Mouse (Mus musculus) CH12F3 (cell line): ENCODE results near the gene Fate1.
"Not testable (repeated sequence)": the region's sequence is repeated elsewhere in the genome, so short reads cannot be mapped to it uniquely, and the experiment has no call there.

Source experiments
- in situ Hi-C: fragments of 300-500 bp; cut with MboI; formaldehyde crosslinking; loops from 2 replicates; pipeline ENCODE4 v1.14.3; 2020; ENCODE audit warnings: low sequenced_read_pairs

The Fate1 gene

GRCm38 (mm10) chrX:71972686-71973085, at the start of gene Fate1:
Gene Fate1 (plus strand): TSS chrX:71972986.
- in situ Hi-C loops, result no loop called here

DNA sequence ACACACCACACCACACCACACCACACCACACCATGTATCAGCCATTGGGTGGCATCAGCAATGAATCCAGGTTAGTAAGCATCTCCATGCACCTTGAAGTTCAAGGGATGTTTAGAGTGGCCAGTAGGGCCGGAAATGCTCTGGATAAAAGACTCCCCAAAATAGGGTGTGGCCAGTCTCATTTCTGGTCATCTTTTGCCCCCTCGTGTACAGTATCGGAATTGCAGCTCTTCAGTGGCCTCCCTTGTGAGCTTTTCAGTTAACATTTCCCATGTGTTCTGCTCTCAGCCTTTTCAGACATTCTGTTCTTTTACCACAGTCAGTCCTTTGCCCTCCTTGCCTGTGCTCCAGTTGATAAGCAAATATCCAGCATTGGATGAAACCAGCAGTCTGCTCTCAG, 26.2 kb upstream of the Fate1 start:
- in situ Hi-C loops, result loop anchor here (5.0 kb wide), 1 partner anchor 299 kb away; no protein-coding TSS in a partner anchor

GRCm38 (mm10) chrX:71958366-71958765, 14.4 kb upstream of the Fate1 start:
- in situ Hi-C loops, result no loop called here

DNA sequence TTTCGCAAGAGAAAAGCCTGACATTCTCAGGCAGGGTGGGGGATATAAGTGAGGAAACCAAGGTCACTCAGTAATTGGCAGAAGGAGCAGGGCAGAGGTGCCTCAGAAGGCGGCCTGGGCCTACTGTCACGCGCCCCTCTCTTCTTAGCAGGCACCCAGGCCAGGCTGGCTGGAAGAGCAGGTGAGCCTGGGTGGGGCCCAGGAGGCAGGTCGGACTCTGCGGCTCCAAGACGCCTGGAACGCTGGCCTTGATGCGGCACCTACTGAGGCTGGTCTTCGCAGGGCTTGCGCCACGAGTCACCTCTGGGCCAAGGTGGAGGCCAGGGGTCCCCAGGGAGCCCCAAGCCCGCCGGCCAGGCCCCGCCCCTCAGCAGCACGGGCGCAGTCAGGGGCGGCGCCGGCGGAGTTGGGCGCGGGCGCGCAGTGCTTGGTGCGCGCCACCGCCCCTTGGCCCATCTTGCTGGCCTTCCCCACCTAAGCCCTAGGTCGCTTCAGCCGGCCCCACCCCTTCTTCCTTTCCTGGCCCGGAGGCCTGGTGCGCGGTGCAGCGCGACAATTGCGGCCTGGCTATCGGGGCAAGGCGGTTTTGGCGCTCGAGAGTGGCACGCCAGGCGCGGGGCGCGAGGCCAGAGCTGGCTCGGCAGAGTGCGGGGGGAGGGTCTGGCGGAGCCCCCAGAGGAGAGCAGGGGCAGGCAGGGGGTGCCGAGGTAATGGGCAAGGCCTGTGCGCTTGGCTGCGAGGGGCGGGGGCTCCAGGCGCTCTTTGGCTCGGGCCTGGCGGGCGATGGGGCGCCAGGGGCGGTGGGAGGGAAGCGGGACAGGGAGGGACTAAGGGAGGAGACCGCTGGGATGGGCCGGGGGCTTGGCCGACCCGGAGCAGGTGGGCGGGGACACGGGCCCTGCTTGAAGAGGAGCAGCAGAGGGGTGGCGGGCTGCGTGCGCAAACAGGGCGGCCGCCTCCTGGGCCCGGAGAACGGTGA, 10.4 kb upstream of the Fate1 start, which contains the start of gene Prrg3:
Gene Prrg3, plus strand, starts transcription at position 552 of the 979 bp plus-strand sequence.
- in situ Hi-C loops, result no loop called here

- in situ Hi-C loops, result no loop called here
These were observed 9.4 kb upstream of the Fate1 start for GRCm38 (mm10) chrX:71963275-71963912.

GRCm38 (mm10) chrX:71968216-71968615, 4.6 kb upstream of the Fate1 start:
- in situ Hi-C loops, result no loop called here

DNA sequence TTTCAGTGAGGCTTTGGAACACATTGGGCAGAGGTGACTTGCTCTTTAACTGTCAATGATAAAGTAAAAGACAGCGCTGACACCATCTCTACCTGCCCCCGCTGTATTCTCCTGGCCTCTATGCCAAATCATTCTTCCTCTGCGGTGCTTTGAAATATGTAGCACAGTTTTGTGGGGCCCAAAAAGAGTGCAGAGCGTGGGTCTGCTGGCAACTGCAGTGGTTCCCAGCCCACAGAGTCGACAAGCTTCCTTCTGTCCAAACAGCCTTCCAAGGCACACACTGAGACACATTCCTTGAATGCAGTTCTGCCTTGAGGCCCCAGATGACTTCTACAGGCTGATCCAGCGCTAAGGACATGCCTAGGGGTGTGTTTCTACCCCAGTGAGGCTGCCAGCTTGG, 4.0 kb upstream of the Fate1 start:
- in situ Hi-C loops, result no loop called here

DNA sequence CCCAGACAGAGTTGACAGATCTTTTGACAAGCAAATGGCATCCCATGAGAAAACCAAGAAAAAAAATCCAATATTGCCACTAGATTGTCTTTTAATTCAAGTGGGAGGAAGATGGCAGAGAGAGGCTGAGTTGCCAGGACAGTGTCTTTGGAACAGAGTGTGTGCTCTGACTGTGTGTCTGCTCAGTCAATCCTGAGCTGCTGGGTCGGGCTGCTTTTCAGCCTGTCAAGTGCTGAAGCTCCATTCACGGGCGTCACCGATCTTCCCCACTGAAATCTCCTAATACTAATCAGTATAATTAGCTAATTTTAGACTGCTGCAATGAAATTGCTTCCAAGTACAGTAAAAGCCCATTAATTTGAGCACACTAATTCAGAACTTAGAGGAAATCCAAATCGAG, 1.5 kb upstream of the Fate1 start:
- in situ Hi-C loops, result no loop called here

GRCm38 (mm10) chrX:71977681-71978080, 4.9 kb downstream of the Fate1 start:
- in situ Hi-C loops, result not testable (repeated sequence)

- in situ Hi-C loops, result no loop called here
These were observed 7.7 kb downstream of the Fate1 start for GRCm38 (mm10) chrX:71980443-71980842.

- in situ Hi-C loops, result no loop called here
These were observed 8.5 kb downstream of the Fate1 start for GRCm38 (mm10) chrX:71981322-71981721.

DNA sequence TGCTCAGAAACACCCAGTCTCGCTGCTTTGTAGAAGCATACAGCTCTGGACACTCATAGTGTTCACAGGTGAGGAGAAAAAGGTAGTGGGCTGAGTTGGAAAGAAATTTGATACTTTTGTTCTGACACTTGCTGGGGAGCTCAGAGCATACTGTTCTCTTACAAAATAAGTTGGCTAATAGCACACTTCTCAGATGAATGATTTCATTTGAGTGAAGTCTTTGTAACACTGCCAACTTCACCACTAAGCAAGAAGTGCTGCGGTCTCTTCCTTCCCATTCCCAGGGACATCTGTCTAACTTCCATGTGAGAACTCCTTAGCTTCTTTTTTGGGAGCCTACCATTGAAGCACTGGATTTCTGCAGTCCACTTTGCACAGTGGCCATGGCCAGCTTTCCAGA, 10.4 kb downstream of the Fate1 start:
- in situ Hi-C loops, result no loop called here

GRCm38 (mm10) chrX:71983775-71984174, 11.0 kb downstream of the Fate1 start:
- in situ Hi-C loops, result no loop called here

DNA sequence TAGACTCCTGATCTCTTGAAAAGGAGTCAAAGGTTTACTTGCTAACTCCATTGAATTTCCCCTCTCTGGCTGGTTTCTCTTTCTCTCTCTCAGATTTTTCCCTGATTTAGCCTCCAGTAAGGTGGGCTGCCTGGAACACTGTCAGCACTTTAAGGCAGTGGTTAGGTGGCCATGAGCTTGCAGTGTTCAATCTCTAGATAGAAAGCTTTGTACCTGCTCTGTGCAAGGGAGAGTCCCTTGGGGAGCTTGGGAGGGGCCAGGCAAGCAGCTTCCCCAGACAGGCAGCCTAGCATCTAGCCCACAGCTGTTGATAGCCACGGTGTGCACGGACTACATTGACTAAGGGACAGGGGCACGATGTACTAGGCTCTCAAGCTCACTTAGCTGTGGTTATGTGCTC, 18.8 kb downstream of the Fate1 start, which contains the start of gene Cnga2:
Gene Cnga2, plus strand, starts transcription at position 301 of the 400 bp plus-strand sequence.
- in situ Hi-C loops, result no loop called here

DNA sequence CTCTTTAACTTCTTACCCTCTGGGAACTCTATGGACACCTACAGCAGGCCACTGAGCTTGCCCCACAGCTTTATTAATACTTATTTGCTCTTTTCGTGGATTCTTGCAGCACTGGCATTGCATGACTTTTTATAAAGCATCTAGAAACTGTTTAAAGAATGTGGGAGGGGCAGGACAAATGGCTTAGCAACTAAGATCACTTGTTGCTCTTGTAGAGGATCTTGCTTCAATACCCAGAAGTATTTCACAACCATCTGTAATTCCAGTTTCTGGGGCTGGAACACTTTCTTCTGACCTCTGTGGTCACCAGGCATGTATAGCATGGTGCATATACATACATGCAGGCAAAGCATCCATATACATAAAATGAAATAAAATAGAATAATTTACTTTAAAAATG, 23.2 kb downstream of the Fate1 start:
- in situ Hi-C loops, result no loop called here

- in situ Hi-C loops, result no loop called here
These were observed 37.1 kb downstream of the Fate1 start for GRCm38 (mm10) chrX:72009930-72010329.

DNA sequence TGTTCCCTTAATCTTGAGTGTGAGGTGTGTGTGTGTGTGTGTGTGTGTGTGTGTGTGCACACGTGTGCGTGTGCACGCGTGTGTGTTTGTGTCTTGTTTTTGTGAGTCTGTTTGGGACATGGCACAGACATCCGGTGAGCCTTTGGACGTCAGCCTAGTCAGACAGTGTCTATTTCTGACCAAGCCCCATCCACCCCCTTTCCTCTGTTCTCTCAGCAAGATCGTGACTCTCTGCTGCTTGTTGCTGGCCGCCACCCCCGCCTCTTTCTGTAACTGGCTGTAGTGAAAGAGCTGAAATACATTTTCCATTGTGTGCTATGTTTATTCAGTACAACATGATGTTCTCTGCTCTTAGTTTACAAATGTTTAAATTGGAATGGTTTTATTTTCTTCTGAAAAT, 39.5 kb downstream of the Fate1 start:
- in situ Hi-C loops, result no loop called here

DNA sequence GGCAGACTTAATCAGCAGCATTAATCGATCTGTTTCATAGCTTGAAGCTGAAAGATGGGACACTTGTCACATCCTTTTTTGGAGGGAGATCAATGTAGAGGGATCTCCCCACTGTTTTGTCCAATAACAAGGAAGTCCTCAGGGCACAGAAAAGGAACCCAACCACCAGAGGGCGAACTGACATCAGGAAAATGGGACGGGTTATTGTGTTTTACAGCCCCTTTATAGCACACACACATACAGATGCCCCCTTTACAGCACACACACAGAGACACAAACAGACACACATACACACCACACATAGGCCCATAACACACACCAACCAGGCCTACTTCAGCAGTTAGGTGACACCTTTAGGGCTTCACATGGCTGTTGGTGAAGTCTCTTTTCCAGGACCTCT, 40.0 kb downstream of the Fate1 start:
- in situ Hi-C loops, result no loop called here

GRCm38 (mm10) chrX:72022241-72022640, 49.5 kb downstream of the Fate1 start:
- in situ Hi-C loops, result no loop called here

GRCm38 (mm10) chrX:72022750-72023398, 50.1 kb downstream of the Fate1 start:
- in situ Hi-C loops, result no loop called here

DNA sequence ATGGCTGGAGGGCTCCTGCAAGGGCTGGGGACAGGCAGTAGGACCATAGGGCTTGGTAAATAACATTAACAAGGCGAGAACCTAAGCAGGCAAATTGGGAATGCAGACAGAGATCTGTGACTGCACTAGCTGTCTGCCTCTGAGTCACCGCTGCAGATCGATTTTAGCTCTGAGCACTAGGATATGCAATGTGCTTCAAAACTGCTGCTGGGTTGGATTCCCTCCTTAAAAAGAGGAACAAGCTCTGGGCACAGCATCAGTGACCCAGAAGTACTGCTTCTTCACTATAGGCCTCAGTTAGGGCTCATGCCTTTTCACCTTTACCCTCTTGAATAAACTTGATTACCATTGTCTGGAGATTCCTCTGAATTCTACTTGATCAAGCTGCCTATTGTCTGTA, 50.8 kb downstream of the Fate1 start:
- in situ Hi-C loops, result no loop called here
